Comparison of ENCODE assay signal across 10 mouse cellular contexts in the genomic region with DNA sequence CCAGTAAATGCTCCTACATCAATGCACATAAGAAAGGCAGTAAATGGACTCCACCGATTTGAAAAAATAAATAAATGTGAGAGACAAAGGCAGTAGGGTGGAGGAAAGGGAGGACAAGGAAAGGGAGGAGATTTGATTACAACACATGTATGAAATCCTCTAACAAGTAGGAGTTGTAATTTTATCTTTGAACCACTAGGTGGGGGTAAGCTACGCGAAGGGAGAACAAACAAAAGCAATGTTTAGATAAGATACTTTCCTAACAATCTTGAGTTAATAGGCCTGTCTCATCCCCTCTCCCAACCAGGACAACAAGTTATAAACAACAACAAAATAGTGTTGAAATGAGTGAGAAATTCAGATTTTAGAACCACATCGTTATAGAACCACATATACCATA. TPM values are rescaled to one million over a fixed set of nuclear protein-coding genes. Genes with fewer than 3 reads are reported as not detected.
DNase-seq lines count a peak whose midpoint lies in the region; ATAC-seq lines count a peak whose summit lies in the region.
"Had no signal": no experiment of that assay in that cellular context is flagged by ENCODE, and none has a peak within 500 bp of the region (broad histone marks: within the 10 kb centered on the region; RNA-seq: fewer than 3 reads in every experiment).

No protein-coding gene starts in this region.

- no peaks in the 10 kb centered on the region for H3K9me3 ChIP-seq in heart, embryonic 11.5 days (replicated peaks; ENCODE audit: control insufficient read depth, low read length)
- no peaks in the 10 kb centered on the region for H3K9me3 ChIP-seq in forebrain, embryonic 16.5 days (ENCODE audit: control insufficient read depth, low read length)
- H3K9me3 ChIP-seq in heart, embryonic 10.5 days = no peaks in the 10 kb centered on the region
- H3K9me3 ChIP-seq: heart, embryonic 12.5 days; limb, embryonic 13.5 days had no signal

- H3K27me3 ChIP-seq in heart, embryonic 11.5 days (ENCODE audit: control insufficient read depth, insufficient read depth, low read length) = no peaks in the 10 kb centered on the region
- H3K27me3 ChIP-seq in forebrain, embryonic 16.5 days (replicated peaks; ENCODE audit: control insufficient read depth, insufficient read depth, low read length) = no peaks in the 10 kb centered on the region
- H3K27me3 ChIP-seq in heart, embryonic 10.5 days (ENCODE audit: insufficient read depth, poor library complexity, severe bottlenecking) = no peaks in the 10 kb centered on the region
- H3K27me3 ChIP-seq: heart, embryonic 12.5 days; limb, embryonic 13.5 days had no signal

- no peak for ATAC-seq in heart, embryonic 11.5 days (replicated peaks; ENCODE audit: insufficient number of reproducible peaks, low FRiP score, low TSS enrichment)
- peak; percentile 55 for ATAC-seq in forebrain, embryonic 16.5 days

- no peak overlapping the region for H3K9ac ChIP-seq in heart, embryonic 11.5 days (ENCODE audit: low read depth, low read length)
- H3K9ac ChIP-seq in forebrain, embryonic 16.5 days (replicated peaks; ENCODE audit: low read depth, low read length) = no peak overlapping the region
- H3K9ac ChIP-seq: heart, embryonic 12.5 days; limb, embryonic 13.5 days had no signal

- no peak overlapping the region for H3K27ac ChIP-seq in heart, embryonic 11.5 days (ENCODE audit: low read depth, low read length)
- H3K27ac ChIP-seq in forebrain, embryonic 16.5 days (ENCODE audit: low read length) = no peak overlapping the region
- H3K27ac ChIP-seq in heart, embryonic 10.5 days = no peak overlapping the region
- H3K27ac ChIP-seq: limb, embryonic 13.5 days had no signal

- 11% methylated on average over 4 of the region's 4 CpGs for WGBS in heart, embryonic 11.5 days (ENCODE audit: insufficient replicate concordance)
- WGBS in forebrain, embryonic 16.5 days = 27% methylated on average over 4 of the region's 4 CpGs
- WGBS in heart, embryonic 10.5 days = 10% methylated on average over 4 of the region's 4 CpGs

- no peak overlapping the region for H3K4me3 ChIP-seq in heart, embryonic 11.5 days (ENCODE audit: low read depth, low read length)
- H3K4me3 ChIP-seq in forebrain, embryonic 16.5 days (replicated peaks; ENCODE audit: low read length) = no peak overlapping the region
- no peak overlapping the region for H3K4me3 ChIP-seq in heart, embryonic 10.5 days
- H3K4me3 ChIP-seq: heart, embryonic 12.5 days; limb, embryonic 13.5 days had no signal

- no peaks in the 10 kb centered on the region for H3K36me3 ChIP-seq in heart, embryonic 11.5 days (ENCODE audit: control insufficient read depth, insufficient read depth, low read length)
- H3K36me3 ChIP-seq in forebrain, embryonic 16.5 days (ENCODE audit: control insufficient read depth, insufficient read depth) = no peaks in the 10 kb centered on the region
- H3K36me3 ChIP-seq in heart, embryonic 10.5 days = no peaks in the 10 kb centered on the region
- H3K36me3 ChIP-seq: heart, embryonic 12.5 days; limb, embryonic 13.5 days had no signal

- H3K4me2 ChIP-seq in heart, embryonic 11.5 days = no peak overlapping the region
- no peak overlapping the region for H3K4me2 ChIP-seq in forebrain, embryonic 16.5 days (ENCODE audit: low read length)
- H3K4me2 ChIP-seq: heart, embryonic 12.5 days; limb, embryonic 13.5 days had no signal

- DNase-seq in heart, adult 8-10 months (ENCODE audit: low spot score) = peak; percentile 2
- DNase-seq in 3T3-L1 (ENCODE audit: low read depth, low spot score) (peak; percentile 65), NIH3T3 (ENCODE audit: low read depth) (peak; percentile 72)
- no peak for DNase-seq in thymus, postnatal 14 days
- DNase-seq in spleen, postnatal 10 days (ENCODE audit: low spot score in 2 of 2) = no peak
- DNase-seq in heart, embryonic 10.5 days (ENCODE audit: low spot score) = no peak

- no peaks in the 10 kb centered on the region for H3K4me1 ChIP-seq in heart, embryonic 11.5 days (ENCODE audit: control insufficient read depth, insufficient read depth, low read length)
- H3K4me1 ChIP-seq in forebrain, embryonic 16.5 days (replicated peaks; ENCODE audit: control insufficient read depth, insufficient read depth, low read length) = no peaks in the 10 kb centered on the region
- no peaks in the 10 kb centered on the region for H3K4me1 ChIP-seq in heart, embryonic 10.5 days
- H3K4me1 ChIP-seq: heart, embryonic 12.5 days; limb, embryonic 13.5 days had no signal

RNA-seq across cellular contexts. Expression of gene Soga3, which starts 36.7 kb away (rescaled TPM):
- under 1 TPM in 1 of 4 experiments, not detected in 3; 0.47 TPM for total RNA-seq in heart, adult 8-10 months (2022)
- polyA plus RNA-seq in heart, embryonic 11.5 days (2014; fragmentation: Nextera tagmentation; extraction: Ambion mirVana) = 0.73 and 1.3 TPM in 2 replicates
- 101 and 106 TPM in 2 replicates for polyA plus RNA-seq in forebrain, embryonic 16.5 days (2015; fragmentation: Nextera tagmentation; extraction: Ambion mirVana)
- 0.36 and 0.82 TPM in 2 replicates for polyA plus RNA-seq in heart, embryonic 10.5 days (2016; fragmentation: Nextera tagmentation; extraction: Ambion mirVana)

Comparison
In these comparisons a context has a peak if more than half of its experiments do, and no peak if none do; other contexts are left out.
1. DNase-seq: peak in heart, adult 8-10 months (single experiment), 3T3-L1 (single experiment) and NIH3T3 (single experiment); none in thymus, postnatal 14 days (single experiment), spleen, postnatal 10 days (0 of 2) and heart, embryonic 10.5 days (single experiment).
2. RNA of gene Soga3, which starts 36.7 kb away (polyA plus RNA-seq): 101 to 106 TPM in forebrain, embryonic 16.5 days; 0.36 to 0.82 TPM in heart, embryonic 10.5 days and 0.73 to 1.3 TPM in heart, embryonic 11.5 days; every median in the first group is over 10 times any median in the second.